Mouse (Mus musculus) heart, embryonic 13.5 days (tissue): ENCODE measurements around the gene Syt3. TPM values are rescaled to one million over a fixed set of nuclear protein-coding genes. Genes with fewer than 3 reads are reported as not detected.

ENCODE experiments used
- ATAC-seq: fragments of 200-750 bp; cut with Nextera tagmentation; 2 replicates; pipeline ENCODE4 v1.8.0; 2017; ENCODE audit warnings: moderate TSS enrichment; ENCODE audit not compliant: insufficient number of reproducible peaks, low FRiP score, low TSS enrichment; ENCODE audit errors: extremely low read depth
- H3K27ac ChIP-seq: fragments of 300-500 bp; sonication (generic); replicated peaks from 2 replicates; pipeline ENCODE4 v1.5.1; 2015; ENCODE audit warnings: moderate library complexity, mild to moderate bottlenecking, inconsistent platforms
- H3K27me3 ChIP-seq: fragments of 300-500 bp; sonication (generic); replicated peaks from 2 replicates; pipeline ENCODE4 v1.6.1; 2015; ENCODE audit warnings: mild to moderate bottlenecking, inconsistent platforms
- H3K36me3 ChIP-seq: fragments of 300-500 bp; sonication (generic); 2 replicates; pipeline ENCODE4 v1.6.1; 2015; ENCODE audit warnings: mild to moderate bottlenecking, inconsistent platforms
- H3K4me1 ChIP-seq: fragments of 300-500 bp; sonication (generic); 2 replicates; pipeline ENCODE4 v1.6.1; 2015; ENCODE audit warnings: inconsistent platforms
- H3K4me2 ChIP-seq: fragments of 300-500 bp; sonication (generic); 2 replicates; pipeline ENCODE4 v1.6.1; 2015; ENCODE audit warnings: inconsistent platforms, mild to moderate bottlenecking, moderate library complexity
- H3K4me3 ChIP-seq: fragments of 300-500 bp; sonication (generic); 2 replicates; pipeline ENCODE4 v1.5.1; 2015; ENCODE audit warnings: moderate library complexity, mild to moderate bottlenecking, inconsistent platforms
- H3K9ac ChIP-seq: fragments of 300-500 bp; sonication (generic); 2 replicates; pipeline ENCODE4 v1.6.1; 2015; ENCODE audit warnings: inconsistent platforms, mild to moderate bottlenecking, moderate library complexity
- H3K9me3 ChIP-seq: fragments of 300-500 bp; sonication (generic); 2 replicates; pipeline ENCODE4 v1.6.1; 2016; ENCODE audit warnings: inconsistent platforms
- WGBS: fragments of 180-500 bp; shearing (Covaris S2); methylation state at CpG from one replicate; pipeline ENCODE4 v1.1.7; 2015; ENCODE audit warnings: mixed read lengths; 5-methylcytosine and 5-hydroxymethylcytosine counted together
- polyA plus RNA-seq: library from polyadenylated mRNA; unstranded; fragments of >200 nt; fragmentation: Nextera tagmentation; extraction: Ambion mirVana; gene quantifications from 2 replicates; pipeline ENCODE4 v1.2.1, GENCODE M21; 2015

Syt3 gene
- polyA plus RNA-seq, 1 experiment from 2014 or later, result 0.62 TPM

- 82% methylated on average over 1 of the region's 1 CpGs for WGBS
- peaks cover 35% of the 10 kb centered on the region for H3K4me1 ChIP-seq
- no peak overlapping the region for H3K4me3 ChIP-seq
- ATAC-seq, result no peak
- peaks cover 4% of the 10 kb centered on the region; the same call in 1 of the 2 replicates for H3K36me3 ChIP-seq
- H3K27me3 ChIP-seq, result peaks cover 88% of the 10 kb centered on the region
- no peak overlapping the region for H3K27ac ChIP-seq
- no peak overlapping the region for H3K9ac ChIP-seq
- no peaks in the 10 kb centered on the region for H3K9me3 ChIP-seq
- H3K4me2 ChIP-seq, result no peak overlapping the region
Observed at GRCm38 (mm10) chr7:44440479-44440878, 56.6 kb downstream of the Syt3 start.

GRCm38 (mm10) chr7:44441180-44441579 lies 57.3 kb downstream of the Syt3 start:
- WGBS, result 15% methylated on average over 1 of the region's 1 CpGs
- no peaks in the 10 kb centered on the region for H3K9me3 ChIP-seq
- peak overlapping the region; percentile 79 for H3K4me2 ChIP-seq
- H3K4me1 ChIP-seq, result peaks cover 42% of the 10 kb centered on the region
- no peak overlapping the region for H3K27ac ChIP-seq
- peaks cover 4% of the 10 kb centered on the region; the same call in 1 of the 2 replicates for H3K36me3 ChIP-seq
- H3K9ac ChIP-seq, result no peak overlapping the region; the same call in 1 of the 2 replicates
- H3K27me3 ChIP-seq, result peaks cover 88% of the 10 kb centered on the region
- peak overlapping the region; percentile 61; the same call in 1 of the 2 replicates for H3K4me3 ChIP-seq
- no peak for ATAC-seq

DNA sequence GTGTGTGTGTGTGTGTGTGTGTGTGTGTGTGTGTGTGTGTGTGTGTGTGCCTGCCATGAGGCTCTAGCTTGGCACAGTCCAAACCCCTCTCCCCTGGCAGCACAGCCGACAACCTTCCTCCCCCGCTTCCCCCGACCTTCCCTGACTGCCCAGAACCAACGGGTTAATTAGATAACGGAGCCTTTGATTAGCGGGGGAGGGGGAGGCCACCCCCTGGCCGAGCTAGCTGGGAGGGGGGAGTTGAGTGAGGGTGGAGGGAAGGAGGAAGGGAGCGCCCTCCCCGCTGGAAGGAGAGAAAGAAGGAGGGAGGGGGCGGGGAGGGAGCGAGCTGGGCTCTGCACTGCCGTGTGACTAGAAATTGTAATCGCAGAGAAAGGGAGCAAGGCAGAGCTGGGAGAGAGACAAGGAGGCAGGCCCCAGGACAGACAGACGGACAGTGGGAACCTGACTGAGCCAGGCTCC lies 57.8 kb downstream of the Syt3 start:
- peaks cover 47% of the 10 kb centered on the region for H3K4me1 ChIP-seq
- H3K4me2 ChIP-seq, result peak overlapping the region; percentile 79
- H3K27ac ChIP-seq, result peak overlapping the region; percentile 80
- H3K36me3 ChIP-seq, result peaks cover 4% of the 10 kb centered on the region; the same call in 1 of the 2 replicates
- peaks cover 93% of the 10 kb centered on the region for H3K27me3 ChIP-seq
- no peaks in the 10 kb centered on the region for H3K9me3 ChIP-seq
- H3K9ac ChIP-seq, result peak overlapping the region; percentile 92
- 4% methylated on average over 13 of the region's 14 CpGs for WGBS
- ATAC-seq, result no peak
- peak overlapping the region; percentile 61 for H3K4me3 ChIP-seq

- H3K4me1 ChIP-seq, result peaks cover 47% of the 10 kb centered on the region
- peaks cover 92% of the 10 kb centered on the region for H3K27me3 ChIP-seq
- peak overlapping the region; percentile 79 for H3K4me2 ChIP-seq
- H3K9ac ChIP-seq, result peak overlapping the region; percentile 92
- H3K9me3 ChIP-seq, result no peaks in the 10 kb centered on the region
- H3K27ac ChIP-seq, result peak overlapping the region; percentile 80
- ATAC-seq, result no peak
- H3K4me3 ChIP-seq, result peak overlapping the region; percentile 61
- WGBS, result 2% methylated on average over 13 of the region's 14 CpGs
- peaks cover 4% of the 10 kb centered on the region; the same call in 1 of the 2 replicates for H3K36me3 ChIP-seq
Observed at GRCm38 (mm10) chr7:44442407-44442821, 58.5 kb downstream of the Syt3 start.

- no peaks in the 10 kb centered on the region for H3K9me3 ChIP-seq
- peaks cover 4% of the 10 kb centered on the region; the same call in 1 of the 2 replicates for H3K36me3 ChIP-seq
- H3K4me2 ChIP-seq, result peak overlapping the region; percentile 79
- 10% methylated on average over 20 of the region's 20 CpGs for WGBS
- H3K4me3 ChIP-seq, result peak overlapping the region; percentile 61
- peak overlapping the region; percentile 92 for H3K9ac ChIP-seq
- H3K4me1 ChIP-seq, result peaks cover 47% of the 10 kb centered on the region
- H3K27ac ChIP-seq, result peak overlapping the region; percentile 80
- peaks cover 81% of the 10 kb centered on the region for H3K27me3 ChIP-seq
- ATAC-seq, result no peak; the same call in 1 of the 2 replicates
Observed at GRCm38 (mm10) chr7:44443268-44444173, 59.6 kb downstream of the Syt3 start.

GRCm38 (mm10) chr7:44444886-44445527 lies 61.1 kb downstream of the Syt3 start:
- 17% methylated on average over 29 of the region's 29 CpGs for WGBS
- Histone ChIP-seq H3K9me3 (no peaks in the 10 kb centered on the region), H3K27me3 (peaks cover 71% of the 10 kb centered on the region), H3K9ac (peak overlapping the region; percentile 8), H3K4me1 (peaks cover 47% of the 10 kb centered on the region), H3K4me2 (peak overlapping the region; percentile 79), H3K4me3 (0 out of 2 replicates have a peak overlapping the region, but pooled peaks have one; percentile 9), H3K36me3 (peaks cover 4% of the 10 kb centered on the region; the same call in 1 of the 2 replicates), H3K27ac (no peak overlapping the region)
- ATAC-seq, result no peak

GRCm38 (mm10) chr7:44445528-44445923 lies 61.6 kb downstream of the Syt3 start:
- H3K27me3 ChIP-seq, result peaks cover 65% of the 10 kb centered on the region
- WGBS, result 27% methylated on average over 7 of the region's 7 CpGs

DNA sequence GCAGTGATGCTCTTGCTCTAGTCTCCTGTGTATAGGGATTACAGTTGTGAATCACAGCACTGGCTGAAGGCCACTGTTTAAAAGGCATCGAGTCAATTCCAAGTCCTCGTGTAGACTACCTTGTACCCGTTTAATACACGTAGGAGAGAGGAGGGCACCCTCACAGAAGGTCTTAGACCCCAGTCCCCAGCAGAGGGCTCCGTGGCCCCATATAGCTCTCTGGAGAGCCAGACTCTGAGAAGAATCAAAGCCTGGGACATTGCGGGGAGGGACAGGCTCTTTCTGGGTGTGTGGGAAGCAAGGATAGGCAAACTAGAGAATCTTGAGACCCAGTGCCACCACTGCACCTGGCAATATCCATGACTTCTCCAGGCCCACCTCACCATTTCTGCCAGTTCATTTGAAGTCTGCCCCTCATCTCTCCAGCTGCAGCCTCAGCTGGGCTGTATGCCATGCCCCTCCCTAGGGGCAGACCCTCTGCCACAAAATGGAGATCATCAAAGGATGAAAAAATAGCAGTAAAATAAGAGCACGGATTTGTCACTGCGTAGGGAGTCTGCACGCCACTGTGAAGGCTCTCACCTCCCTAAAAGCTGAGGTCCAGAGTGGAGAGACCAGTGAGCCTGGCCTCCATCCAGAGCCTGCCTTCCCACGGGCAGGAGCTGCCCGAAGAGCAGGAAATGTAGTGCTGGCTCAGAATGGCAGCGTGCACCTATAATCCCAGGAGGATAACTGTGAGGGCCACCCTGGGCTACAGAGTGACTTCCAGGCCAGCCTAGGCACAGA lies 62.4 kb downstream of the Syt3 start:
- Histone ChIP-seq H3K4me3 (no peak overlapping the region), H3K27ac (0 out of 2 replicates have a peak overlapping the region, but pooled peaks have one; percentile 8), H3K36me3 (peaks cover 4% of the 10 kb centered on the region; the same call in 1 of the 2 replicates), H3K9me3 (no peaks in the 10 kb centered on the region), H3K27me3 (peaks cover 58% of the 10 kb centered on the region), H3K4me2 (0 out of 2 replicates have a peak overlapping the region, but pooled peaks have one; percentile 79), H3K4me1 (peaks cover 47% of the 10 kb centered on the region), H3K9ac (peak overlapping the region; percentile 28; the same call in 1 of the 2 replicates)
- WGBS, result 40% methylated on average over 12 of the region's 12 CpGs
- no peak for ATAC-seq

More at GRCm38 (mm10) chr7:44445528-44445923, 61.6 kb downstream of the Syt3 start:
- H3K36me3 ChIP-seq, result peaks cover 4% of the 10 kb centered on the region; the same call in 1 of the 2 replicates
- H3K4me2 ChIP-seq, result peak overlapping the region; percentile 79
- H3K9ac ChIP-seq, result peak overlapping the region; percentile 8; the same call in 1 of the 2 replicates
- peaks cover 47% of the 10 kb centered on the region for H3K4me1 ChIP-seq
- H3K4me3 ChIP-seq, result no peak overlapping the region
- H3K9me3 ChIP-seq, result no peaks in the 10 kb centered on the region
- H3K27ac ChIP-seq, result no peak overlapping the region
- no peak for ATAC-seq
